Mouse (Mus musculus) kidney, adult 2 months (tissue): Measurements from ENCODE around the gene Fam243.

ENCODE experiments used
- CTCF ChIP-seq: fragments of 200-500 bp; conservative IDR thresholded peaks from 2 replicates; pipeline ENCODE4 v1.5.1; 2011; ENCODE audit warnings: low read depth, mild to moderate bottlenecking, control low read depth, low read length, moderate library complexity, mixed read lengths; ENCODE audit not compliant: insufficient read depth, insufficient read length
- POLR2A ChIP-seq: fragments of 200-500 bp; IDR thresholded peaks from one replicate; pipeline ENCODE4 v1.6.1; 2011; ENCODE audit warnings: low read depth, low read length, control low read depth

DNA sequence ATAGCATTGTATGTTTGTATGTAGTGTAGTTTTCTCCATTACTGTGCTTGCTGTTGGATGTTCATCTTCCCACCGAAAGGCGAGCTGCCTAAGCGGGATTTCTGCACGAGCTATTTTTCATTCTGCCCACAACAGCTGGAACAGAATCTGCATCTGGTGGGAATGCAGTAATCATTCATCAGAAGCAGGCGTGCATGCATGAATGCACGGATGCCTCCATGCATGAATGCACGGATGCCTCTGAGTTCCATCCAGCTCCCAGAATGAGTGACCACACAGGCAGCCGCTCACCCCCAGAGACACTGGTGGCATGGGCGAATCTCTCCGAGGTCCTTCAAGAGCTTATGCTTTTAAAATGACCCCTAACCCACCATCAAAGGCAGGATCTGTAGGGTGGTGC, 36.3 kb upstream of the Fam243 start:
- TF ChIP-seq CTCF, result no peak
- no peak for TF ChIP-seq POLR2A
